Mouse (Mus musculus) stomach, embryonic 15.5 days (tissue): ENCODE results near the gene Casz1. TPM values are rescaled to one million over a fixed set of nuclear protein-coding genes. Genes with fewer than 3 reads are reported as not detected.
A peak's percentile ranks its signal among the peaks of the same experiment; 100 is the strongest.

ENCODE experiments used
- ATAC-seq: fragments of 200-750 bp; cut with Nextera tagmentation; 2 replicates; pipeline ENCODE4 v1.8.0; 2017; ENCODE audit warnings: low read depth, moderate number of reproducible peaks, moderate TSS enrichment; ENCODE audit not compliant: insufficient read depth, low FRiP score
- H3K27ac ChIP-seq: fragments of 300-500 bp; sonication (generic); 2 replicates; pipeline ENCODE4 v1.5.1; 2015; ENCODE audit warnings: mild to moderate bottlenecking, inconsistent platforms
- H3K27me3 ChIP-seq: fragments of 300-500 bp; sonication (generic); replicated peaks from 2 replicates; pipeline ENCODE4 v1.6.1; 2015; ENCODE audit warnings: inconsistent platforms
- H3K36me3 ChIP-seq: fragments of 300-500 bp; sonication (generic); 2 replicates; pipeline ENCODE4 v1.6.1; 2015; ENCODE audit warnings: inconsistent platforms
- H3K4me1 ChIP-seq: fragments of 300-500 bp; sonication (generic); 2 replicates; pipeline ENCODE4 v1.6.1; 2015; ENCODE audit warnings: inconsistent platforms
- H3K4me2 ChIP-seq: fragments of 300-500 bp; sonication (generic); 2 replicates; pipeline ENCODE4 v1.6.1; 2015; ENCODE audit warnings: mild to moderate bottlenecking, inconsistent platforms
- H3K4me3 ChIP-seq: fragments of 300-500 bp; sonication (generic); replicated peaks from 2 replicates; pipeline ENCODE4 v1.5.1; 2015; ENCODE audit warnings: inconsistent platforms
- H3K9ac ChIP-seq: fragments of 300-500 bp; sonication (generic); 2 replicates; pipeline ENCODE4 v1.6.1; 2015; ENCODE audit warnings: inconsistent platforms
- H3K9me3 ChIP-seq: fragments of 300-500 bp; sonication (generic); 2 replicates; pipeline ENCODE4 v1.6.1; 2016; ENCODE audit warnings: inconsistent platforms
- WGBS: fragments of 180-500 bp; shearing (Covaris S2); methylation state at CpG from one replicate; pipeline ENCODE4 v1.1.7; 2015; 5-methylcytosine and 5-hydroxymethylcytosine counted together
- polyA plus RNA-seq: library from polyadenylated mRNA; unstranded; fragments of >200 nt; fragmentation: Nextera tagmentation; extraction: Ambion mirVana; gene quantifications from 2 replicates; pipeline ENCODE4 v1.2.1, GENCODE M21; 2015

The Casz1 gene
- polyA plus RNA-seq, 1 experiment from 2014 or later, result 8.9 TPM

DNA sequence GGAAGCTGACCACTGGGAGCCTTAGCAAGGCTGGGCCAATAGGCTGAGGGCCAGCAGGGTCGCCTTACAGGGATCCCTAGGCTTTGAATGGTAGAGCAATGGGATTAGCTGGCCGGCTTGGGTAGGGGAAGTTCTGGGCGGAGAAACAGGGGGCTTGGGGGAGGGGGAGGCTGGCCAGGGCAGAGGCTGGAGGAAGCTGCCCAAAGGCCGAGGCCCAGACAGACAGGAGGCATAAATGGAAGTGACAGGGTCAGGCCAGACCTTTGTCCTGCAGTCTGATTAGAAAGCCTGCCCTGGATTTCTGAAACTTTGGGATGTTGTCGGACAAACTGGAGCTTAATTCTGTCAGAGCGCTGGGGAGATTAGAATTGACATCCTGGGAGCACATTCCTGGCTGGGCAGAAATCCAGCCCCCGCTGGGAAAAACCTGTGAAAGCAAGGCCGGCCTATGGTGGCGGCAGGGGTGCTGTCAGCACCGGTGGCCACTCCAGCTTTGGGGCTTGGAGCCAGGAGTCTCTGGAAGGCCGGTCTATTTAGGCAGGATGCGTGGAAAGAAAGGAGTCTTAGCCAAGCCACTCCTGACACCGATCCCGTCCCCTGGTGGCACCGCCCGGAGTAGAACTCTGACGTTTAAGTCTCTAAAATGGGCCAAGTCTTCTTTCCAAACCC, 76.9 kb downstream of the Casz1 start:
- Histone ChIP-seq H3K36me3 (no peaks in the 10 kb centered on the region), H3K27ac (no peak overlapping the region), H3K27me3 (0 out of 2 replicates have a peak, but pooled peaks cover 2% of the 10 kb centered on the region), H3K4me2 (no peak overlapping the region), H3K4me1 (peaks cover 35% of the 10 kb centered on the region), H3K9me3 (no peaks in the 10 kb centered on the region), H3K9ac (no peak overlapping the region), H3K4me3 (no peak overlapping the region)
- no peak for ATAC-seq
- 50% methylated on average over 17 of the region's 17 CpGs for WGBS

DNA sequence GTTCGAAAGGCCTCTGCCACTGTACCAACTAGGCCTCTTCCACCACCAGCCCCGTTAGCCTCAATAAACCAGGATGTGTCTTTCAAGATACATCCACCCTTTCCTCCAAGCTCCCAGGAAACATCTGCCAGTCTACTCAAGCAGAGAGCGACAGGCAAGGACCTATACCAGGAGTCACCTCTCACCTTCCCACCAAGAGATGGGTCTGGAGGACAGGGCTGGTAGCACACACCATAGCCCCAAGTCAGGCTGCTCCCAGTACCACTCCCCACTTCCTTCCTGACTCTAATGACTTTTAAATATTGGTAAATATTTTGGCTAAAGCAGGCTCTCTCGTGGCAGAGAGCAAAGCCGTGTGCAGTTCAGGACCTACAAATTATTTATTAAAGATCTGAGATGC, 77.6 kb downstream of the Casz1 start:
- peaks cover 35% of the 10 kb centered on the region for H3K4me1 ChIP-seq
- no peak overlapping the region for H3K4me3 ChIP-seq
- H3K27ac ChIP-seq, result no peak overlapping the region
- H3K36me3 ChIP-seq, result no peaks in the 10 kb centered on the region
- no peak for ATAC-seq
- H3K9me3 ChIP-seq, result no peaks in the 10 kb centered on the region
- 69% methylated on average over 5 of the region's 5 CpGs for WGBS
- H3K9ac ChIP-seq, result no peak overlapping the region
- peaks cover 6% of the 10 kb centered on the region; the same call in 1 of the 2 replicates for H3K27me3 ChIP-seq
- H3K4me2 ChIP-seq, result no peak overlapping the region

DNA sequence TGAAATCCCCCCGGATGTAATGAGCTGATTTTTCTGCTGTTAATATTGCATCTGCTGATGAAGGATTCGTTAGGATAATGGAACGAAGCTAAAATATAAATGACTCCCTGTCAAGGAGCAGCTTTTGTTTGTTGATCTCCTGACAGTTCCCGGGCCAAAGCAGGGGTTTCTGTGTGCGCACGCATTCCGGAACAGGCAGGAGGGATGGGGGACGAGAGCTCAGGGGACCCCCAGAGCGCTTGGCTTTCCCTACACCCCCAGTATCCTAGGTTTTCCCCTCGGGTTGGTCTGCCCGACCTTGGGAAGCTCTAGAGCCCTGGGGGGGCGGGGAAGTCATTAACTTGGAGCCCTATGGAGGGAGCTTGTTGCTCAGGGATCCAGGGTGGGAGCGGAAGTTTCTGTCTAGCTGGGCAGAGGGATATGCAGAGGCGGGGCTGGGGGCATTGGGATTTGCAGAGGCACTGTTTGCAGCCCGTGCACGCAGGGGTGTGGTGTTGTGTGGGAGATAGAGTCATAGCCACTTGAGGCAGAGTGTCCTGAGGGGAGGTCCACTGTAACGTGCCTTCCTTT, 78.2 kb downstream of the Casz1 start:
- H3K9me3 ChIP-seq, result no peaks in the 10 kb centered on the region
- peaks cover 6% of the 10 kb centered on the region; the same call in 1 of the 2 replicates for H3K27me3 ChIP-seq
- H3K36me3 ChIP-seq, result no peaks in the 10 kb centered on the region
- ATAC-seq, result no peak
- H3K27ac ChIP-seq, result no peak overlapping the region
- peaks cover 35% of the 10 kb centered on the region for H3K4me1 ChIP-seq
- WGBS, result 22% methylated on average over 17 of the region's 17 CpGs
- H3K4me3 ChIP-seq, result no peak overlapping the region; the same call in 1 of the 2 replicates
- H3K9ac ChIP-seq, result no peak overlapping the region
- peak overlapping the region; percentile 38 for H3K4me2 ChIP-seq

- Histone ChIP-seq H3K4me1 (peaks cover 25% of the 10 kb centered on the region), H3K27ac (no peak overlapping the region), H3K27me3 (peaks cover 20% of the 10 kb centered on the region; the same call in 1 of the 2 replicates), H3K4me3 (no peak overlapping the region), H3K36me3 (no peaks in the 10 kb centered on the region), H3K9me3 (no peaks in the 10 kb centered on the region), H3K4me2 (no peak overlapping the region), H3K9ac (no peak overlapping the region)
- WGBS, result 83% methylated on average over 14 of the region's 14 CpGs
- ATAC-seq, result no peak
Measured at GRCm38 (mm10) chr4:148884596-148884995, 80.4 kb downstream of the Casz1 start.

GRCm38 (mm10) chr4:148885401-148885800, 81.2 kb downstream of the Casz1 start:
- Histone ChIP-seq H3K4me3 (no peak overlapping the region), H3K9me3 (no peaks in the 10 kb centered on the region), H3K27ac (peak overlapping the region; percentile 32; the same call in 1 of the 2 replicates), H3K9ac (no peak overlapping the region), H3K27me3 (peaks cover 27% of the 10 kb centered on the region; the same call in 1 of the 2 replicates), H3K36me3 (no peaks in the 10 kb centered on the region), H3K4me2 (0 out of 2 replicates have a peak overlapping the region, but pooled peaks have one; percentile 20), H3K4me1 (peaks cover 25% of the 10 kb centered on the region)
- WGBS, result 25% methylated on average over 10 of the region's 10 CpGs
- ATAC-seq, result peak; percentile 19; the same call in 1 of the 2 replicates

DNA sequence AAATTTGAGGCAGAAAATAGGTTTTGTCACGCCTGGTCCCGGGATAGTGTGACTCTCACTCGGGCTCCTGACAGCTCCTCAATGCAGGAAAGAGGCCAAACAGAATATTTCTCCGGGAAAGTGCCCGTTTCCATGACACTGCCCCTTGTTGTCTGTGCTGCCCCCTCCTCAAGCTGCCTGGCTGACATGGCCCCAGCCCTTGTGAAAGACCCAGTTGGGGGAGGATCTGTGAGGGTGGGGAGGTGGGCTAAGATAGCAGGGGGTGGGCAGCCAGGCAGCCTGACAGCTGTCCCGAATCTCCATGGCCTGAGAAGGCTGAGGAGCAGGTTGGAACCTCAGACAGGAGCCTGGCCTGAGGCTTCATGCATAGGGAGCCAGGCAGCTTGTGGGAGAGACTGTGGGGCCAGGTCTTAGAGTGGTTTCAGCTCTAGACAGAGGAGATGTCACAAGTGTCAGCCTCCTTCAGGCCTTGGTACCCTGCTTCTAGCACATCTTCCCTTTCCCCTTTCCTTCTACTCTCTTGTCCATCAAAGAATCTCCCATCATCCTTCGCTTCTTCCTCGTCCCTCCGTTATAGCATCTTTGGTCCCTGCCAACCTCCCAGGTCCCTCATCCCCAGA, 81.8 kb downstream of the Casz1 start:
- H3K36me3 ChIP-seq, result no peaks in the 10 kb centered on the region
- 50% methylated on average over 9 of the region's 9 CpGs for WGBS
- peaks cover 32% of the 10 kb centered on the region; the same call in 1 of the 2 replicates for H3K27me3 ChIP-seq
- no peaks in the 10 kb centered on the region for H3K9me3 ChIP-seq
- no peak overlapping the region for H3K9ac ChIP-seq
- peak overlapping the region; percentile 32; the same call in 1 of the 2 replicates for H3K27ac ChIP-seq
- peaks cover 24% of the 10 kb centered on the region for H3K4me1 ChIP-seq
- H3K4me3 ChIP-seq, result no peak overlapping the region
- H3K4me2 ChIP-seq, result no peak overlapping the region
- ATAC-seq, result no peak

DNA sequence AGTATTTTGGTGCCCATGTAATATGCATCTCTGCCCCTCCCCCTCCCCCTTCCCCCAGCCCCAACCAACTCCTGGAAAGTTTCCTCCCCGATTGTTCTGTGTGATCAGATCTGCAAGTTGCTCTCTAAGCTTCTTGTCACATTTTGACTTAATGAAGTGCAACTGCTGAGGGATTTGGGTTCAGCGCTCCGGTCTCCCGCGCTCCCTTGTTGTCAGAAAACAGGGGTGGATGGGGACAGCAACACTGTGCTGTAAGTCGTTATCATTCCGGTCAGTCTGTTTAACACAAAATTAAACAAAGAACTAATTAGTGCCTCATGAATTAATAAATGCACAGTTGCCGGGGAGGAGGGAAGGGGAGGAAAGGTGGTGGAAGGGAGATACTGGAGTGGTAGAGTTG, 84.0 kb downstream of the Casz1 start:
- no peaks in the 10 kb centered on the region for H3K36me3 ChIP-seq
- no peak overlapping the region for H3K4me2 ChIP-seq
- no peak overlapping the region for H3K4me3 ChIP-seq
- H3K9ac ChIP-seq, result no peak overlapping the region
- H3K27ac ChIP-seq, result no peak overlapping the region
- H3K4me1 ChIP-seq, result peaks cover 17% of the 10 kb centered on the region
- H3K27me3 ChIP-seq, result peaks cover 36% of the 10 kb centered on the region; the same call in 1 of the 2 replicates
- no peak for ATAC-seq
- 66% methylated on average over 8 of the region's 8 CpGs for WGBS
- no peaks in the 10 kb centered on the region for H3K9me3 ChIP-seq

GRCm38 (mm10) chr4:148889011-148889410, 84.8 kb downstream of the Casz1 start:
- peaks cover 17% of the 10 kb centered on the region for H3K4me1 ChIP-seq
- no peaks in the 10 kb centered on the region for H3K9me3 ChIP-seq
- no peak overlapping the region for H3K4me3 ChIP-seq
- H3K4me2 ChIP-seq, result no peak overlapping the region
- ATAC-seq, result no peak
- H3K27ac ChIP-seq, result no peak overlapping the region
- 77% methylated on average over 6 of the region's 6 CpGs for WGBS
- H3K36me3 ChIP-seq, result no peaks in the 10 kb centered on the region
- H3K27me3 ChIP-seq, result peaks cover 36% of the 10 kb centered on the region; the same call in 1 of the 2 replicates
- H3K9ac ChIP-seq, result no peak overlapping the region

GRCm38 (mm10) chr4:148890442-148890841, 86.2 kb downstream of the Casz1 start:
- H3K9me3 ChIP-seq, result no peaks in the 10 kb centered on the region
- no peak overlapping the region for H3K27ac ChIP-seq
- no peaks in the 10 kb centered on the region for H3K36me3 ChIP-seq
- 66% methylated on average over 8 of the region's 8 CpGs for WGBS
- H3K4me3 ChIP-seq, result no peak overlapping the region; the same call in 1 of the 2 replicates
- no peak overlapping the region for H3K9ac ChIP-seq
- H3K27me3 ChIP-seq, result peaks cover 36% of the 10 kb centered on the region; the same call in 1 of the 2 replicates
- H3K4me2 ChIP-seq, result 0 out of 2 replicates have a peak overlapping the region, but pooled peaks have one; percentile 54
- peaks cover 10% of the 10 kb centered on the region for H3K4me1 ChIP-seq
- no peak for ATAC-seq

DNA sequence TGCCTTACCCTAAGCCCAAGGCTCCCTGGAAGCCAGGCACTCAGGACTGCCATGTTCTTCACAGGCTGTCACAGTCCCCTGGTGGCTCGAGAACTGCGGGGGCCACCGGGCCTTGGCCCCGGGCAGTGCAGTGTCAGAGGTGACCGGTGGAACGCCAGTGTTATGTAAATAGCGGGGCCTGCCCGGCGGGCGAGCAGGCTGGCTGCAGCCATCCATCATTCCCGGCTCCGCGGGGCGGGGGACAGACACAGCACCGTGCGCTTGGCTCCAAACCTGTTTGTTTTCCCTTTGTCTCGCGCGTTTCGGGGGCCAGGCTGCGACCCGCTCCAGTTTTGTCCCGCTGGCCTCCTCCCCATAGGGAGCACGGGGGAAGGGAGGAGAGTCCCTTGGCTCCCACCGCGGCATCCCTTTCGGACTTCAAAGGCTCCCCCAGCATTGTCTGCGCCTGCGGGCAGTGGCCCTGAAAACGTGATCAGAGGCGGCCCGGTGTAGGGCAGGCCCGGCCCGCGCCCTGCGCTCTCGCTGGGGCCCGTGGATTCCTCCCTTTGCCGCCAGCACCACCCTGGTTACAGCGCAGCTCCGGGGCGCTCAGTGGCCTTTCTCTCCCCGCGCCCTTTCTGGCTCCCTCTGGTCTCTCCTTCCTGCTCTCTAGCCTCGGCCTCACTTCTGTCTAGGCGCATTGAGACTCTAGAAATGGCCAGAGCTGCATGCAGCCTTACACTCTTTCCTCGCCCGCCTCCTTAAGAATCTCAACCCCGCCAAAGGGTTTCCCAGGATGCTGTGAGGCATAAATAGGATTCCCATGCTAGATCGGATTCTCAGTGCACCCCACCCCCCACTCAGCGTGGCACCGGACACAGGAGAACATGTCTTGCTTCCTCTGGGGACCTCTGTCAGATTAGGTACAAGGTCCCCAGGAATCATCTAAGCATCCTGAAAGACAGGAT, 86.9 kb downstream of the Casz1 start:
- H3K9ac ChIP-seq, result no peak overlapping the region
- WGBS, result 9% methylated on average over 46 of the region's 52 CpGs
- H3K27ac ChIP-seq, result no peak overlapping the region

GRCm38 (mm10) chr4:148896125-148896524, 91.9 kb downstream of the Casz1 start:
- no peak overlapping the region for H3K4me3 ChIP-seq
- peaks cover 22% of the 10 kb centered on the region for H3K27me3 ChIP-seq
- no peak for ATAC-seq
- WGBS, result 58% methylated on average over 6 of the region's 6 CpGs
- peaks cover 20% of the 10 kb centered on the region for H3K4me1 ChIP-seq
- H3K9ac ChIP-seq, result no peak overlapping the region
- no peak overlapping the region for H3K4me2 ChIP-seq
- H3K9me3 ChIP-seq, result no peaks in the 10 kb centered on the region
- peak overlapping the region; percentile 21; the same call in 1 of the 2 replicates for H3K27ac ChIP-seq
- H3K36me3 ChIP-seq, result no peaks in the 10 kb centered on the region

More for the DNA sequence above, 86.9 kb downstream of the Casz1 start:
- Histone ChIP-seq H3K4me3 (peak overlapping the region; percentile 31), H3K27me3 (peaks cover 37% of the 10 kb centered on the region; the same call in 1 of the 2 replicates), H3K9me3 (no peaks in the 10 kb centered on the region), H3K4me1 (peaks cover 11% of the 10 kb centered on the region), H3K4me2 (peak overlapping the region; percentile 54), H3K36me3 (no peaks in the 10 kb centered on the region)
- peak; percentile 60; the same call in 1 of the 2 replicates for ATAC-seq
